Mouse (Mus musculus): ENCODE data around the gene Ergic1.

The Ergic1 gene

DNA sequence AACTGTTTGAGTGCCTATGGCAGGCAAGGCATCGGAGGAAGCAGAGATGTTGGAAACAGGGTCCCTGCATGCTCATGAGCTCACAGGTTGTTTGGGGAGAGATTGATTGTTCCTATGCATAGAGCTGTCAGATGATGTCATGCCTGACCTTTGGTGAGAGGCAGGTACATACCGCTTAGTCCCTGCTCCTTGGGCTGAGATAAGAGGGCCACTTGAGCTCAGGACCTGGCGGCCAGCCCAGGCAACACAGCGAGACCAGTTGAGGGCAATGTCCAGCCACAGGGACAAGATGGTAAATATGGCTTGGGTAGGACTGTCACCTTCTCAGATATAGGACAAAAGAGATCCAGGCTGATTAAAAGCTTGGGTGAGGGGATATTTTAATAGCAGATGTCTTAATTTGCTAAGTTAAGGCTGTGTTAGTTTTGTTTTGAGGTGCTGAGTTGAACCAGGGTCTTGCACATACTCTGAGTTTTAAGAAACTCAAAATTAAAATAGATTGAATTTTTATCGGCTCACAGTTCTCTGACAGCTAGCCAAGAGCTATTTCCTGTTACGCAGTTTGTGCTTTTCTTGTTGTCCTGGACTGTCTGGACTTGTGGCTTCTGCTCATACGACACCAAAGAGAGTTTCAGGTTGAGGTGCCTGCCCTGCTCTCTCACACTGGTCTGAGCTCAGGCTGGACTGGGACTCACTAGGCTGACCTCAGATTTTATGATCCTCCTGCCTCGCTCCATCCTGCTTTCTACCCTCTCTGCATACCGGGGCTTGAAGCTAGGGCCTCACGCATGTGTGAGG is 138.7 kb downstream of the Ergic1 start:
- no peak for DNase-seq (ENCODE audit: low read depth, low spot score)

DNA sequence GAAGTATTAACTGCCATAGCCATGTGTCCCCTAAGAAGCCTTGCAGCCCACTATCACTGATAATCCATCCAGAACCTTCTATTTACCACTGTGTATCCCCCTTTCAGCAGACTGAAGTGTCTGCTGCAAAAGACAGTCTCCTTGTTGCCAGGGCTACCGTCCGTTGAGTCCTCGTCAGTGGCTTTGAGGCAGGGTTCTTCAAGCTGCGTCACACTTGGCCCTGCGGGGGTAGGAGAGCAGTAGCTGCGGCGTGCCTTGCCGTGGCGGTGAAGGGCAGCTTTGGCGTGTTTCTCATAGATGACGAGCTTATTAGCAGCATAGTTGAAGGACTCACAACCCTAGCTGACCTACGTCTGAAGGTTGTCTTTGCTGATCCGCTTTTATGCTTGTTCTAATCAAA is 140.3 kb downstream of the Ergic1 start:
- DNase-seq (ENCODE audit: low read depth, low spot score), result no peak

DNA sequence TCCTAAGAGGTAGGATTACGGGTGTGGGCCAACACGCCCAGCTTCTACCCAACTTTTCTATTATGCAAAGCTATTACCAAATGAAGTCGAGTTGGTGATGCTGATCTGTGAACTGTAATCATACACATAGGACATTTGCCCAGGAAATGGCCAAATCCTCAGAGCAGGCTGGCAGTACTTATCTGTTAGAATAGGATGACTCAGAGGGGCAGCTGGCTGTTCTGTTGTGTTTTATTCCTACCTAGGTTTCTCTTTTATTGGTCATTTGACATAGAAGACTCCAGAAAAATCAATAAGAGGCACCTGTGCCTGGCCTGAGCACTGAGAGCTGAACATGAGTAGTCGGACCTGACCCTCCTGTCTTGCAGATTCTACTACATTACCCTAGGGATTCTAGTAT is 141.3 kb downstream of the Ergic1 start:
- no peak for DNase-seq (ENCODE audit: low read depth, low spot score)

DNA sequence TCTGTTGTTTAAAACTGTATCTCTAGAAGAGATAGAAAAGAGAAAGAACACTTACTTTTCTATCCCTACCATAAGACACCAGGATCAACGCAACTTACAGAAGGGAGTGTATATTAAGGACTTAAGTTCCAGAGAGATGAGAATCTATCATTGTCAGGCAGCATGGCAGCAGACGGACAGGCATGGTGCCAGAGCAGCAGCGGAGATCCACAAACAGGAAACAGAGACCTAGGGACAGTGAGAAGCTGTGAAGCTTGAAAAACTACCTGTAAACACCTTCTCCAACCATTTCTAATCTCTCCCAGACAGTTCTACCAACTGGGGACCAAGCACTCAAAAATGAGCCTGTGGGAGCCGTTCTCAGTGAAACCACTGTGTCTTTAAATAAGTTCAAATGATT is 142.4 kb downstream of the Ergic1 start:
- DNase-seq (ENCODE audit: low read depth, low spot score), result no peak

DNA sequence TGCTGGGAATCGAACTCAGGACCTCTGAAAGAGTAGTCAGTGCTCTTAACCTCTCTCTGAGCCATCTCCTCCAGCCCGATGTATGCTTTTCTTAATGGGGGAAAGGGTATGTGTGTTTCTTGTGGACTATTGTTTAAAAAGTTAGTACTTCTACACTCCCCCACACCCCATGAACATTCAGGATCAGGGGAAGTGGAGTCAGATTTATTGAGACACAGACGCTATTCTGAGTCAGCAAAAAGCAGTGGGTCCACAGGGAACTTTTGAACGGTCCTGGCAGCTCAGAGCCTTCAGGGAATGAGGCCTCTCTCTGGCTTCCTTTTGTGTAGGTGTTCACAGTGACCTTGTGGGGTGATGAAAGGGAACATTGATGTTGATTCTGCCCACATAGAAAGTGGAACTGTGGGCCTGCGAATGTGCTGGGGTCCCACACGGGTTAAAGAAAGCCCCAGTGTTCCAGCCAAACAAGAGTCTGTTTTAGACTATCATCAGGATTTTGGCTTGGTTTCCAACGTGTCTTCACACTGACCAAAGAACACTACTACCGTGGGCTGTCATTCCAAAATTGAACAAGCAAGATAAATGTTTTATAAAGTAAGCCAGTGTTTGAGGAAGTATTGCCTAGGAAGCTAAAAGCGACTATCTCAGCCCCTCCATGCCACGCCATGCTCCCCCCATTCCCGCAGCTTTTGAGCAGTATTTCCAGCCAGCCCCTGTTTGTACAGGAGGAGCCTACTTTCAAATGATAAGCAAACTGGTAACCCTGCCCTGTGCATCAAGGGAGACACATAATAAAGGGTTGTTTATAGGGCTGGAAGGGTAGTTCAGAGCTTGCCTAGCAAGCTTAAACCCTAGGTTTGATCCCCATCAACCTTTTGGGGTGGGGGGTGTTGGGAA is 144.4 kb downstream of the Ergic1 start:
- DNase-seq (ENCODE audit: low read depth, low spot score), result no peak

Data from telencephalon, adult 2 months (tissue).